Mouse (Mus musculus): ENCODE results near the gene Irf1.

- TF ChIP-seq CTCF (IDR thresholded peaks at IDR 0.05; ENCODE audit: borderline replicate concordance, control insufficient read depth, extremely low read depth, insufficient read depth, low read length, poor library complexity): no peak
- no peak for TF ChIP-seq POLR2A (IDR thresholded peaks at IDR 0.05; ENCODE audit: control insufficient read depth, extremely low read depth, insufficient read depth, low read length, poor library complexity)
Observed at GRCm38 (mm10) chr11:53783288-53783687, 13.5 kb downstream of the Irf1 start.

All from thymus, adult 2 months (tissue).